Mouse (Mus musculus) frontal cortex, postnatal 36 days (tissue): ENCODE data around the gene Trim69.
"Not testable (repeated sequence)": the region's sequence is repeated elsewhere in the genome, so short reads cannot be mapped to it uniquely, and the experiment has no call there.

Source experiments
- DNase-seq, 2 experiments: peaks; one replicate each; pipeline ENCODE4 v3.0.0; 2022; ENCODE audit warnings: low spot score in 2 of 2

Gene Trim69

DNA sequence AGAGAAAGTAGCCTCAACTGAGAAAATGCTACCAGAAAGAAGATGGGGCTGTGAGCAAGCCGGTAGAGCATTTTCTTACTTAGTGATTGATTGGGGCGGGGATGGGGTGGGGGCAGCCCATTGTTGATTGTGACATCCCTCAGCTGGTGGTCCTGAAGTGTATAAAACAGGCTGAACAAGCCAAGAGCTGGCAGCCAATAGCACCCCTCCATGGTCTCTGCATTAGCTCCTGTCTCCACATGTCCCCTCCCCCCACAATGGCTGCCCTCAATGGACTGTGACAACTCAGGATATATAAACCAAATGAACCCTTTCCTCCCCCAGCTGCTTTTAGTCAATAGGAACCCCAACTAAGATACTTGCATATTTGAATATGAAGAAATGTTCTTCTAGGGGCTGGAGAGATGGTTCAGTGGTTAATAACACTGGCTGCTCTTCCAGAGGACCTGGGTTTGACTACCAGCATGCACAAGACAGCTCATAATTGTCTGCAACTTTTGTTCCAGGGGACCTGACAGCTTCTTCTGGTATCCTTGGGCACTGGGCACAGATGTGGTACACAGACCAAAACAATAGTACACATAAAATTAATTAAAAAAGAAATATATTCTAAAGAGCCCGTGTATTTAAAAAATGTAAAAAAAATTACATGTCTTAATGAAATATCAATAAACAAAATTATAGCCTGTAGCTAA lies 50.2 kb downstream of the Trim69 start:
- DNase-seq, result no peak

DNA sequence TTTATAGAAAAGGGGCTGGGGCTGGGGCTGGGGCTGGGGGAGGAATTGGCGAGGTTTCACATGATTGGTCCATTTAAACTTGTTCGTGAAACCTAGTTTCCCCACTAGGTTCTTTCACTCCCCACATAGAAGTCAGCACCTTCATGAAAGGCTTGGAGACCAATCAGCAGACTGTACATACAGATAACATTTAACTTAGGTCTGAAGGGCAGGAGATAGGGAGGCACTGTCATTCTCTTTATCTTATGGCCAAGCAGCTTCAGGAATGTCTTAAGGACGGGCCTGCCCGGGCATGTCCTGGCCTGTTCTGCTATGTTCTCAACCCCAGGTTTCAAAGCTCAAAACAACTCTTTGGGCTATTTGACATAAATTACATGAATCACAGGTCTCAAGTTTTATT lies 56.6 kb downstream of the Trim69 start:
- not testable (repeated sequence) for DNase-seq

DNA sequence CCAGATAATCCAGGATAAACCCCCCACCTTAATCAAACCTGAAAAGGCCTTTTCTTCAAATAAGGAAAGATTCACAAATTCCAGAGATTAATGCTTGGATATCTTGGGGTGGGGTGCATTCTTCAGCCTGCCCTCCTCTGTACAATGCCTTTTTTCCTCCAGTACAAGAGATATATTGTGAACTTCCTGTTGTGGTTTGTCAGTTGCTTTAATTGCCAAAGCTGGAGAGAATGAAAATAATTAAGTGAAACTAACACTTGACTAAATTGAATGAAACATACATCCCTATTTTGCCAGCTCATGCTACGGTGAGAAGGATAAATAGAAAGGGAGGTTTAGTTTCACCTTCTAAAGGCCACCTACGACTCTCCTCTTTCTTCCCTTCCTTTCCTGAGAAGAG lies 57.7 kb downstream of the Trim69 start:
- DNase-seq, result no peak

DNA sequence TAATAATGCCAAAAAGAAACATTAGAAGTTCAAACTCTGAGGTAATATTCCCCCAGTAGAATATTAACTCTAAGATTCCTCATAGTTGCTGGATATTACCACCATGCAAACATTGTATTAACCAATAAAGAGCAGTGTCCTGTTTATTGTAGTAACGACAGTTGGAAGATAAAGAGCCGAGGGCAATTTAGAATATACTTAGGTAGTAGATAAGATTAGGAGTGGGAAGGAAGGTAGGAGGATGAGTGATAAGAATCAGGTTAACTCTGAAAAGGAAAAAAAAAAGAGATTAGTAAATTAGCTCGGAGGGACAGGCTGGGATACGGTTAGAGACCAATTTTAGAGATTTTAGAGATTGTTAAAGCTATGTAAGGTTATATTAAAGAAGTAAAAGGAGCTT lies 60.9 kb downstream of the Trim69 start:
- DNase-seq, result no peak

DNA sequence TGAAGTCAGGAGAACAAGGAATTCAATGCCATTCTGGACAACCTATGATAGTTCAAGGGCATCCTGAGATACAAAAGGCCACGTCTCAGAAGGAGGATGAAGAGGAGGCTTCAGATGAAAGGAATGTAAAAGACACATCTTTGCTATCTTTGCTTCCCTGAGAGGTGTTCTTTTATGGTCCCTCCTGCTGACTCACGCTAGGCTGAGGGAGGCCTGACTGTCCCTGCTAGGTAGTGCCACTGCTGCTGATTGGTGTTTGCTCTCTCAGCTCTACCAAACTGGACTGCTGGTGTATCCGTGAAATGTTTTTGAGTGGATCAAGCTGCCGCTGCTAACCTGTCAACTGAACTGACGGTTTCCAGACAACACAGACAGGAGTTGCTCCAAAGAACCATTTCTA lies 61.3 kb downstream of the Trim69 start:
- no peak for DNase-seq

DNA sequence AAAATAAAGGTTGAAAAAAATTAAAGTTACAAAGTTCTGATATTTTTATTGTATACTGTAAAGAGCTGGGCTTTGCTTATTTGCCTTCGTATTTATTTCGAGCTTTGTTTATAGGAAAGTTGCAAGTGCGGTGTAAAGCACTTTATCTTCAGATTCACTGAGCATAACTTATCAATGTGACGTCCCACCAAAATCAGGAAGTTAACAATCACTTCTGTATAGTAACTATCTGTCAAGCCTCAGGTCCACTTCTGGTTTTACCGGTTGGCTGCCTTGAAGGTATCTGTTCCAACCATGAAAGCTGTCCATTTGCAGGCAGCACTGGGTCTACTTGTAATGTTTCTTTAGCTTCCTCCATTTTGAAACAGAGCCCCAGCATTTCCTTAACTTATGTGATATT lies 61.8 kb downstream of the Trim69 start:
- DNase-seq, result no peak

DNA sequence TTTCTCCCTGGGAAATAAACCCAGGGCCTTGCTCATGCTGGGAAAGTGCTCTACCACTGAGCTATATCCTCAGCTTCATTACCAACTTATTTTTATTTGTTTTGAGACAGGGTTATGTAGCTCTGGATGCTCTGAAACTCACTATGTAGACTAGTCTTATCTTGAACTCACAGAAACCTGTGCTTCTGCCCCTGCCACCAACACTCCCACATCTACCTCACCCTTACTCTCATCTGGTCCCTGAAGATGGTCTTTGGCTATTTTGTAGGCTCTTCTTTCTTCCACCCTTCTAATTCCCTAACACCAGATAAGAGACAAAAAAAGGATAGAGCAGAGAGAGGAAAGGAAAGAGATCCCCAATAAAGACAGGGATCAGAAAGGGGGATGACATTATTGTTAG lies 63.2 kb downstream of the Trim69 start:
- DNase-seq, result no peak
